Mouse (Mus musculus) C2C12 (cell line): ENCODE results near the gene Creld2. TPM values are rescaled to one million over a fixed set of nuclear protein-coding genes. Genes with fewer than 3 reads are reported as not detected.

Experiments used
- H3K27me3 ChIP-seq: one replicate; pipeline ENCODE4 v1.6.1; 2011; ENCODE audit not compliant: control insufficient read depth, insufficient read depth, insufficient read length
- H3K36me3 ChIP-seq: one replicate; pipeline ENCODE4 v1.6.1; 2011; ENCODE audit not compliant: control insufficient read depth, insufficient read depth
- H3K4me3 ChIP-seq: one replicate; pipeline ENCODE4 v1.5.1; 2011; ENCODE audit warnings: mild to moderate bottlenecking, control low read depth; ENCODE audit not compliant: poor library complexity, insufficient read depth, severe bottlenecking
- H3K79me2 ChIP-seq: one replicate; pipeline ENCODE4 v1.6.1; 2011; ENCODE audit not compliant: control insufficient read depth, insufficient read depth
- H3K79me3 ChIP-seq: one replicate; pipeline ENCODE4 v1.6.1; 2011; ENCODE audit warnings: low read depth, control low read depth
- H3ac ChIP-seq: one replicate; pipeline ENCODE3; 2011; ENCODE audit warnings: low read depth; ENCODE audit not compliant: control insufficient read depth, insufficient read length
- CEBPB ChIP-seq: IDR thresholded peaks from one replicate; pipeline ENCODE4 v1.6.1; 2011; ENCODE audit warnings: low read depth, mild to moderate bottlenecking, control low read depth, moderate library complexity
- CTCF ChIP-seq: IDR thresholded peaks from one replicate; pipeline ENCODE4 v1.5.1; 2011; ENCODE audit not compliant: control insufficient read depth, insufficient read depth, insufficient read length
- FOSL1 ChIP-seq: IDR thresholded peaks from one replicate; pipeline ENCODE4 v1.8.0; 2011; ENCODE audit warnings: mild to moderate bottlenecking, low read length; ENCODE audit not compliant: poor library complexity, insufficient read depth, severe bottlenecking
- MAX ChIP-seq: IDR thresholded peaks from one replicate; pipeline ENCODE4 v1.6.1; 2011; ENCODE audit warnings: mild to moderate bottlenecking, control low read depth
- MYOD1 ChIP-seq: IDR thresholded peaks from one replicate; pipeline ENCODE4 v1.6.1; 2011; ENCODE audit warnings: low read depth; ENCODE audit not compliant: control insufficient read depth, insufficient read length
- MYOG ChIP-seq: IDR thresholded peaks from one replicate; pipeline ENCODE4 v1.6.1; 2011; ENCODE audit not compliant: control insufficient read depth, insufficient read length; ENCODE audit errors: extremely low read depth
- USF1 ChIP-seq: IDR thresholded peaks from one replicate; pipeline ENCODE4 v1.6.1; 2011; ENCODE audit warnings: low read depth, mild to moderate bottlenecking, control low read depth, moderate library complexity
- polyA plus RNA-seq: library from polyadenylated mRNA; unstranded; fragments of >200 nt; fragmentation: generic; extraction: Trizol; gene quantifications from one replicate; pipeline ENCODE4 v1.2.1, GENCODE M21; 2012; ENCODE audit warnings: missing spikeins

The Creld2 gene
- polyA plus RNA-seq, 1 experiment: 107 TPM

GRCm38 (mm10) chr15:88864270-88865030 is 45.0 kb downstream of the Creld2 start:
- H3K4me3 ChIP-seq: peak overlapping the region; percentile 95
- peaks cover 47% of the 10 kb centered on the region for H3K79me2 ChIP-seq
- peak overlapping the region; percentile 56 for H3ac ChIP-seq
- H3K27me3 ChIP-seq: no peaks in the 10 kb centered on the region
- H3K79me3 ChIP-seq: peaks cover 29% of the 10 kb centered on the region
- TF ChIP-seq CEBPB: no peak
- no peak for TF ChIP-seq USF1
- TF ChIP-seq MYOG: no peak
- no peak for TF ChIP-seq MAX
- TF ChIP-seq CTCF: no peak
- TF ChIP-seq FOSL1: no peak
- no peak for TF ChIP-seq MYOD1
- peaks cover 35% of the 10 kb centered on the region for H3K36me3 ChIP-seq

GRCm38 (mm10) chr15:88865061-88865460 is 45.6 kb downstream of the Creld2 start:
- Histone ChIP-seq H3K4me3 (peak overlapping the region; percentile 95), H3K36me3 (peaks cover 35% of the 10 kb centered on the region), H3K27me3 (no peaks in the 10 kb centered on the region), H3K79me3 (peaks cover 29% of the 10 kb centered on the region), H3ac (no peak overlapping the region), H3K79me2 (peaks cover 47% of the 10 kb centered on the region)
- TF ChIP-seq CTCF: no peak
- no peak for TF ChIP-seq USF1
- TF ChIP-seq CEBPB: no peak
- no peak for TF ChIP-seq MYOG
- TF ChIP-seq FOSL1: no peak
- TF ChIP-seq MAX: no peak
- TF ChIP-seq MYOD1: no peak

DNA sequence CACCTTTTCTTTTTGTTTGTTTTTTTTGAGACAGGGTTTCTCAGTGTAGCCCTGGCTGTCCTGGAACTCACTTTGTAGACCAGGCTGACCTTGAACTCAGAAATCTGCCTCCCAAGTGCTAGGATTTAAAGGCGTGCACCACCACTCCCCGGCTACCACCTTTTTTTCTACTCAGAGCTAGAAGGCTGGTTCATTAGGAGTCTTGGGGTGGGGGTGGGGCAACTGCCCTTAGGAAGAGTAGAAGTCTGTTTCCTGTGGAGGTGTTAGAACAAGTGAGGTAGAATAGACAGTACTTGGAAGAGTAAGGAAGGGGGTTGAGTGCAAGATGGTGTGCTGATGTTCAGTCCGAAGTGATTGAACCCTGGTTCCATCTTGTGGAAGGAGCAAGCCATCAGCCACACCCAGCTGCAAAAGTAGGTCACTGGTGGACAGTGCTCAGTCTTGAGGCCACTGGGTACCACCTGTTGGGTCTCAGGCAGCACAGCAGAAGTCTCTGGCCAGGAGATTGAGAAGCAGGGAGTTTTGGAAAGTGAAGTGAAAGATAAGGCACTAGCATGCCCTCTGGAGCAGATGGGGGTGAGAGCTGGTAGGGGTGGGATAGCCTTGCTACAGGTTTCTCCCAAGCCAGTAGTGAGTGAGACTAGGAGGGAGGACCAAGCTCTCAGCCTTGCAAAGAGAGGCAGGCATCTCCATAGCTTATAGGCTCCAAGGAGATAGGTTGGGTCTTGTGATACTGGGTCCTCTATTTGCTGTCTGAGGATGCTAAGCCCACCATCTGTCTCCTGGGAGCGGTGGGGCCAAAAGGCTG is 46.6 kb downstream of the Creld2 start:
- peaks cover 35% of the 10 kb centered on the region for H3K36me3 ChIP-seq
- no peak for TF ChIP-seq MAX
- no peak for TF ChIP-seq CEBPB
- no peak for TF ChIP-seq MYOG
- TF ChIP-seq FOSL1: no peak
- no peak for TF ChIP-seq MYOD1
- TF ChIP-seq USF1: no peak
- TF ChIP-seq CTCF: no peak
- peaks cover 29% of the 10 kb centered on the region for H3K79me3 ChIP-seq
- H3K27me3 ChIP-seq: no peaks in the 10 kb centered on the region
- H3ac ChIP-seq: no peak overlapping the region
- no peak overlapping the region for H3K4me3 ChIP-seq
- H3K79me2 ChIP-seq: peaks cover 47% of the 10 kb centered on the region

GRCm38 (mm10) chr15:88866934-88867356 is 47.5 kb downstream of the Creld2 start:
- peaks cover 35% of the 10 kb centered on the region for H3K36me3 ChIP-seq
- H3K79me3 ChIP-seq: peaks cover 29% of the 10 kb centered on the region
- H3K27me3 ChIP-seq: no peaks in the 10 kb centered on the region
- no peak for TF ChIP-seq MYOG
- TF ChIP-seq CEBPB: no peak
- no peak for TF ChIP-seq CTCF
- TF ChIP-seq MYOD1: no peak
- no peak for TF ChIP-seq FOSL1
- no peak for TF ChIP-seq USF1
- no peak for TF ChIP-seq MAX
- H3ac ChIP-seq: no peak overlapping the region
- peaks cover 47% of the 10 kb centered on the region for H3K79me2 ChIP-seq
- no peak overlapping the region for H3K4me3 ChIP-seq

DNA sequence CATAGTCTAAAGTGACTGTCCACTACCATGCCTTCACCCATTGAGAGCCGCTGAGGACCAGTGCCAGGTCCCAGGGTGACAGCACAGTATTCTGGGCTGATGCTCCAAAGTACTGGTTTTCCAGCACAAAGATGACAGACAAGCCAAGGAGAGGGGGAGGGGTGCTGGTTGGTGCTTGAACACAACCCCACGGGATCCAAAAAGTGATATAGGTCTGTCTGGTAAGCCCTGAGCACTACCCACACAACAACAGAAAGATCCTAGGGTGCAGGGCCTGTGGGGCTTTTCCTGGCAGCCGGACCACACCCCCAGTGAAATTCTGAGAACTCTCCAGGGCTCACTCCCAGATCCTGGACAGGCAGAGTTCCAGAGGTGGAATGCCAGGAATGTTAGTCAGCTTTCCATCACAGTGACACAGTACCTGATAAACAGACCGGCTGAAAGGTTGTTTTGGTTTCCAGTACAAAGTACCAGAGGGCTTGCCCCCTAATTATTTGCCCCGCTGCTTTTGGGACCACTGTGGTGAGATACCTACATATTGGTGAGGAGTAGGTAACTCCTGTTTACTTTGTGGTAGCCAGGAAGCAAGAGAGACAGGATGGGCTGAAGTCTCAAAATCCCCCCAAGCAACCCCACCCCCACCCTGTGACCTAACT is 48.0 kb downstream of the Creld2 start:
- Histone ChIP-seq H3K79me2 (peaks cover 44% of the 10 kb centered on the region), H3K27me3 (no peaks in the 10 kb centered on the region), H3K4me3 (no peak overlapping the region), H3K36me3 (peaks cover 35% of the 10 kb centered on the region), H3K79me3 (peaks cover 29% of the 10 kb centered on the region), H3ac (no peak overlapping the region)
- TF ChIP-seq CEBPB (no peak), FOSL1 (no peak), USF1 (no peak), MAX (no peak), MYOD1 (no peak), MYOG (no peak), CTCF (no peak)
